Mouse (Mus musculus): ENCODE data around the gene Klk1.
A peak's percentile ranks its signal among the peaks of the same experiment; 100 is the strongest.

The Klk1 gene

DNA sequence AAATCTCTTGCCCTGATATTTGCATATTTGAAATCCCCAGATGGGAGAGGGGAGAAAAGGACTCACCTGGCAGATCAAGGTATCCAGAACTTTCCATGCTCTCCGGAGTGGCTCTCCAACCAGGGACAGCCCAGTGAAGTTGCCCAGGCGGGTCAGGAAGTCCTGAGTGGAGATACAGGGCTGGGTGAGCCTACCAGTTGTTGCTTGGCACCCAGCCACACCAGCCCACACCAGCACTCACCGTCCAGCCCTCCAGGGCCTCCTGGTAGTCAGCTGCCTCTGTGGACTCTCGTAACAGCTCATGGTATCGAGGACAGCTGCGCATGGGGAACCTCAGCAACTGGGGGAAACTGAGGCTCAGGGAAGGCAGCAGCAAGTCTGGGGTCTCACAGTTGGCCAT is 29.8 kb downstream of the Klk1 start:
- DNase-seq, result no peak

GRCm38 (mm10) chr7:44257278-44257677 is 32.1 kb downstream of the Klk1 start, which contains the start of gene Acp4:
Gene Acp4, minus strand, starts transcription at chr7:44257378.
- DNase-seq, result no peak

DNA sequence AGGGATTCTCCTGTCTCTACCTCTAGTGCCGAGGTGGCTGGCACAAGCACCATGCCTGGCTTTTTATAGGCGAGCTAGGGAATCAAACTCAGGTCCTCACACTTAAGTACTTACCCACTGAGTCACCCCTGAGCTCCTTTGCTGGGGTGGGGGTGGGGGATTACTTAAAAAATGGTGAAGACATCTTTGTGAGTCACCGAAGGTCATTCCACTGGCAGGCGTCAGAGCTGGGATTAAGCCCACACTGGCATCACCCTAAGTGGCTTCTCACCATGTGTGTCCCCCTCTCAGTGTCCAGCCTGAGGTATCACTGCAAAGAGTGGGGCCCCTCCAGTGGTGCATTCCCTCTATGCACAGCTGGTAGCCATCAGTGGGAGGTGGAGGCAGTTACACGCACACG is 35.2 kb downstream of the Klk1 start:
- no peak for DNase-seq

- no peak for DNase-seq
These were observed 36.0 kb downstream of the Klk1 start, which contains the start of gene Gm15517 for GRCm38 (mm10) chr7:44261147-44261546. Gene Gm15517, plus strand, starts transcription at chr7:44261447.

DNA sequence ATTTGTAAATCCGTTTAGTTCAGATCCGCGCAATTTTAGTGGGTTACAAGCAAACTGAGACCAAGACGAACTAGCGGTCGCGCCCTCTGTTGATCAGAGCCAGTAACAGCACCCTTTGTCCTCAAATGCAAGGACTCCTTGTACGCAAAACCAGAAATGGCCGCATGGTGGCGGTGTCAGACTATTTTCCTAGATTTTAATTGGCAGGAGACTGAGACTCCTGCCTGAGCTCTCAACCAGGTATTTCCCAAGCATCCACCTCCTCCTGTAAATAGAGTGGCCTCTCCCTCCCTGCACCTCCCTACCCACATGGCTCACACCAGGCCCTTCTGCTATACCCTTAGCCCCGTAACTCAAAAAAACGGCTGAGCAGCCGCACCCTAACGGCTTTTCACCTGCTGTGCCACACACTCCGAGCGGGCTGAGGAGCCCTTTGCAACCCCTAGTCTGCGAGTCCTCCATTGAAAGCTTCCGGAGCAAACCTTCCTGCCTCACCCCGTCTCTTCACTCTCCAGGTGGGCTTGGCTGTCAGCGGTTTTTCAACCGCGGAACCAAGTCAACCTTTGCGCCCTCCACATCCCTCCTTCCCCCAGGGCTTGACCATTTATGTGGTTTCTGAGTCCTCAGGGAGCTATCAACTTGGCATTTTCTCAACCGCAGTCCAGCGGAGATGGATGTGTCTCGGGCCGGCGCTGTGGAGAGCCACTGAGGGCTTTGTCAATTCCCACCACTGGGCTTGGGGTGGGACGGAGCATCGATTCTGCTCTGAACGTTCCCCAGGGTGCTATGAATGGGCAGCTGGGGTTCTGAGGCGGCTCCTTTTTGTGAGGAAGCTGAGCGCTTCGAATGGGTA is 37.9 kb downstream of the Klk1 start:
- peak; percentile 97 for DNase-seq

DNA sequence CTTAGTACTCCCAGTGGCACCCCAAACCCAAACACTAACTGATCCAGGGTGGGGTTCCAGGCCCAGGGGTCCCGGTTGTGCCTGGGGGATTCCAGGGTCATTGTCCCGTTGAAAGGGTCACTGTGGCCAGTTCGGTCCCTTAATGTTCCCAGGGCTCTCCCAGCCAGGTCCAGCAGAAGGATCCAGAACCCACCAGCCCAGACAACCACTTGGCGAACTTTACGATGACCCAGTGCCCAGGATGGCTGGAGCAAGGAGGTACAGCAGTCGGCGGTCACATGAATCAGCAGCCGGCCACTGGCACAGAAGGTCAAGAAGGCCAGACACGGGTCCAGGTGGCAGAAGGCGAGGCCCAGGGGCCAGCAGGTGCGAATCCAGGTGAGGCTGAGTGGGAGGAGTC is 43.0 kb downstream of the Klk1 start:
- DNase-seq, result no peak

DNA sequence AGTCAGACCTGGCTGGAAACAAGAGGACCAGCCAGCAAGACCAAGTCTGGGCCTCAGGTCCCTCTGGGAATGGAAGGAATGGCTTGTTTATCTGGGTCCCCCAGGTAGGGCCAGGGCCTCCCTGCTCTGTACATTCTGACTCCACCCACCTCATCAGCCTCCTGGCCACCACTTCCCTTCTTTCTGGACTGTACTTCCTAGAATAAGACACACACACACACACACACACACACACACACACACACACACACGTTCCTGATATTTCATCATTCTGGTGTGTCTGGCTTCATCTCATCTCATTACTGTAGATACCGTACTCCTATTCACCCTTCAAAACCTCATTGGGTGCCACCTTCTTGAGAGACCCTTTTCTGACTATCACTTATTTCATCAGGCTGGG is 44.2 kb downstream of the Klk1 start:
- DNase-seq, result no peak

DNA sequence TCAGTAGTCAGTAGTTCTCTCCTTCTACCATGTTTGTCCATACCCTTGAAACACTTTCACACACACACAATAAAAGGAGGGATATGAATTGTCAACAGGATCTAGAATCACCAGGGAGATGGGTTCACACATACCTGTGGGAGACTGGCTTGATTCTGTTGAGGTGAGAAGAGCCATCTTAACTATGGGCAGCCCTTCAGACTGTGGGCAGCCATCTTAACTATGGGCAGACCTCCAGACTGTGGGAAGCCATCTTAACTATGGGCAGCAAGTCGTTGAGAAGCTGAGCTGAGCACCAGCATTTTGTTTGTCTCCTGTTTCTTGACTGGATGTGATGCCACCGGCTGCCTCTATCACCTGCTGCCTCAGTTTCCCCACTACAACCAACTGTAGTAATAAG is 46.1 kb downstream of the Klk1 start:
- DNase-seq, result no peak

DNA sequence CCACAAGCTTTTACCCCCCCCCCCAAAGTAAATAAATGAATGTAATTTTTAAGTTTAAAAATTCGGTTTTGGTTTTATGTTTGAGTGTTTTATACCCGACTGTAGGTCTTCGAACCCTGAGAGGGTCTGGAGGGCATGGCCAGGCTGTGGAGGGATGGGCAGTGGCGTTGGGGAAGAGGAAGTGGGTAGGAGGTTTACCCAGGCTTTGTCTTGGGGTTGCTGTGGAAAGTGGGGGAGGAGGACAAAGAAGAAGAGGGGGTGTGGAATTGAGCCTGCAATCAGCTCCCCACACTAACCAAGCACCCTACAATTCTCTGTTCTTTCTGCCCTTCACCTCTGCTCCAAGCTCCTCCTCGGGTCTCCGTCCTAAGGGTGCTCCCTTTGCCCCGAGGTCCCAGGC is 47.4 kb downstream of the Klk1 start:
- DNase-seq, result no peak

DNA sequence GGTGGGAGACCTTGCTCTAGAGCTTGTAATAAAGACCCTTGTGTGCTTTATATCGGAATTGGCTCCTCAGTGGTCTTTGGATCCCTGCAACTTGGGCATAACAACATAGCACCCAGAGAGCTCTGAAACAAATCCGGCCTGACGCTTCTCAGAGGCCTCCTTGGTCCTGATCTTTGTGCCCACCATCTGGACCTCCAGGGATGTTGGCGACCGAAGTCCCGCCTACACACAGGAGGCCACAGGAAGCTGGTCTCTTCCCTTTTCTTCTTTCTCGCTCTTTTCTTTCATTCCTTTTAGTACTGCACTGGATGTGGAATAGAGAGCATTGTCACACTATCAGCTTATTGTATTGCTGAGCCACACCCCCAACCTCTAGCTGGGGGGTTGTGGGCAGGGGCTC is 48.3 kb downstream of the Klk1 start:
- no peak for DNase-seq

GRCm38 (mm10) chr7:44274096-44274495 is 48.9 kb downstream of the Klk1 start:
- DNase-seq, result no peak

DNA sequence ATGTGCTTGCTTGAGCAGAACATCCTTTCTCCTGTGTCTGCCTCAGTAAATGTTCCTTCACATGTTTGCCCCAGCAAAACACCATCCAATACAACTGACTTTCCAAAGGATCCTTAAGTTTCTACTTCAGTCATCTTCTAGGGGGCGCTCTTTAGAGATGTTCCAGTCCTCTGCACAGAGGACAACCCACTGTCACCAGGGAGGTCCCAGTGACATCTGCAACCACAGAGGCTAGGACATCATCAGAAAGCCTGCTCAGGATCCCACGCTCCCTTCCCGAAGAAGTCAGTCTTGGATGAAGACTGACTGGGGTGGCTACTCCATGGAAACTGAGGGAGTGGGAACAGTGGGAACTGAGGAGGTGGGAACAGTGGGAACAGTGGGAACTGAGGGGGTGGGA is 50.4 kb downstream of the Klk1 start:
- no peak for DNase-seq

DNA sequence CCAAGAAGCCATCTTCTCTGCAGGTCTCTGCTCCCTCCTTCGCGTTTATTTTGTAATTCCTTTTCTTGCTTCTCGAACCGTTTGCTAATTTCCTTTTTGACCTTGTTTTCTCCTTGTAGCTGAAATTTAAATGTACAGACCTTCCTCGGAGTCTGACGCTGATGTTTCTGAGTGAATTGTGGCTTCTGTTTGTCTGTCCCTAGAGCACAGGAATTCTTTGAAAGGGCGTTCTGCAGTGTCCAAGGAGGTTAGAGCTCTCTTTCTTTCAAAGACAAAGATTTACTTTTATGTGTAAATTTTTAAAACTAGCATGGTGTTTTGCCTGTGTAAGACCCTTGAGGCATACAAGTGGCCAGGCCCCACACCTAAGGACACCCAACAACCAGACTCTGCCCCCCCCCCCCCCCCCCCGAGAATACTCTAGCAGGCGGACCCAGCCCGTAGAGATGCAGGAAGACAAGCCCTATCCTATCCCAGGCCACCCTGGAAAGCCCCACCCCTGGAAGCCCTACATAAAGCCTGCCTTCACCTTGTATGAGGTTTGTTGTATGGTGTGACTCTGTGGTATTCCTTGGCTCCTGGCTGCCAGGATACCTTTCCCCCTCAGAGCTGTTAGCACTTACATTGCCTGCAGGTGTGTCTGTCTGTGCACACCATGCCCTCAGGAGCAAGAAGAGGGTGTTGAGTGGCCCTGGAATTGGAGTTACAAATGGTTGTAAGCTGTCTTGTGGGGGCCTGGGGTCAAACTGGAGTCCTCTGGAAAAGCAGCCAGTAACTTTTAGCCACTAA is 51.5 kb downstream of the Klk1 start:
- no peak for DNase-seq

GRCm38 (mm10) chr7:44277250-44277622 is 52.1 kb downstream of the Klk1 start:
- DNase-seq, result peak; percentile 65

Data from cerebellum, adult 11 months (tissue).